Mouse (Mus musculus) ES-Bruce4 (cell line): ENCODE results near the gene Ccr3.

ENCODE experiments used
- CTCF ChIP-seq: IDR thresholded peaks from one replicate; pipeline ENCODE4 v1.8.1; 2011; ENCODE audit warnings: low read depth, low read length
- EP300 ChIP-seq: IDR thresholded peaks from 2 replicates; pipeline ENCODE4 v1.6.1; 2011; ENCODE audit warnings: low read depth, low read length; ENCODE audit not compliant: insufficient read depth
- POLR2A ChIP-seq: IDR thresholded peaks from one replicate; pipeline ENCODE4 v1.8.1; 2011; ENCODE audit warnings: low read length; ENCODE audit not compliant: insufficient read depth

- TF ChIP-seq CTCF, result no peak
- no peak for TF ChIP-seq EP300
- TF ChIP-seq POLR2A, result no peak
Measured at GRCm38 (mm10) chr9:124079803-124080202, 58.0 kb downstream of the Ccr3 start.
